Mouse (Mus musculus) right cerebral cortex, adult 18-20 months (tissue): ENCODE data around the gene Eif4g3.

Source experiments
- DNase-seq: peaks from one replicate; pipeline ENCODE4 v3.0.0; 2022; ENCODE audit warnings: mixed read lengths

The Eif4g3 gene

GRCm38 (mm10) chr4:137991240-137991639, 1.6 kb upstream of the Eif4g3 start:
- DNase-seq = no peak

- DNase-seq = peak; percentile 98
These were observed 503 bp downstream of the Eif4g3 start for GRCm38 (mm10) chr4:137993291-137993758.

GRCm38 (mm10) chr4:137993821-137994561, 1.2 kb downstream of the Eif4g3 start:
- no peak for DNase-seq

- no peak for DNase-seq
These were observed 1.9 kb downstream of the Eif4g3 start for GRCm38 (mm10) chr4:137994562-137995336.

GRCm38 (mm10) chr4:137995399-137995798, 2.6 kb downstream of the Eif4g3 start:
- no peak for DNase-seq

- DNase-seq = no peak
These were observed 5.4 kb downstream of the Eif4g3 start for GRCm38 (mm10) chr4:137998232-137998631.

- no peak for DNase-seq
These were observed 7.9 kb downstream of the Eif4g3 start for GRCm38 (mm10) chr4:138000682-138001081.

GRCm38 (mm10) chr4:138003909-138004610, 11.2 kb downstream of the Eif4g3 start:
- DNase-seq = no peak

- DNase-seq = no peak
These were observed 13.0 kb downstream of the Eif4g3 start for GRCm38 (mm10) chr4:138005781-138006180.

- DNase-seq = no peak
These were observed 14.3 kb downstream of the Eif4g3 start for GRCm38 (mm10) chr4:138006951-138007613.

- no peak for DNase-seq
These were observed 15.8 kb downstream of the Eif4g3 start for GRCm38 (mm10) chr4:138008646-138009045.

- DNase-seq = no peak
These were observed 17.1 kb downstream of the Eif4g3 start for GRCm38 (mm10) chr4:138009786-138010502.

GRCm38 (mm10) chr4:138013723-138014479, 21.1 kb downstream of the Eif4g3 start:
- no peak for DNase-seq

- no peak for DNase-seq
These were observed 23.1 kb downstream of the Eif4g3 start for GRCm38 (mm10) chr4:138015966-138016365.

- DNase-seq = no peak
These were observed 24.3 kb downstream of the Eif4g3 start for GRCm38 (mm10) chr4:138017085-138017637.

GRCm38 (mm10) chr4:138018011-138018410, 25.2 kb downstream of the Eif4g3 start:
- DNase-seq = no peak

- no peak for DNase-seq
These were observed 27.4 kb downstream of the Eif4g3 start for GRCm38 (mm10) chr4:138020231-138020630.

- DNase-seq = no peak
These were observed 28.8 kb downstream of the Eif4g3 start for GRCm38 (mm10) chr4:138021651-138022050.

GRCm38 (mm10) chr4:138022761-138023160, 29.9 kb downstream of the Eif4g3 start:
- DNase-seq = no peak

- no peak for DNase-seq
These were observed 30.7 kb downstream of the Eif4g3 start for GRCm38 (mm10) chr4:138023403-138024100.
